ENCODE assay signal across 13 mouse cellular contexts in genomic region chr10:75246331-75246730, GRCm38 (mm10).
"Had no signal": no experiment of that assay in that cellular context is flagged by ENCODE, and none has a peak within 500 bp of the region (broad histone marks: within the 10 kb centered on the region; RNA-seq: fewer than 3 reads in every experiment).

No protein-coding gene starts in this region.

- H3K27me3 ChIP-seq: limb, embryonic 15.5 days; liver, embryonic 12.5 days; neural tube, embryonic 13.5 days had no signal

- H3K9me3 ChIP-seq: limb, embryonic 15.5 days; liver, embryonic 12.5 days; midbrain, embryonic 10.5 days; neural tube, embryonic 13.5 days had no signal

- DNase-seq: kidney, adult 18-20 months; kidney, postnatal 25 days; lung, embryonic 14.5 days; lung, postnatal 10 days; lung, postnatal 4 days; right cerebral cortex, adult 18-20 months; right cerebral cortex, postnatal 25 days; thymus, adult 18-20 months; thymus, postnatal 14 days had no signal

- H3K4me3 ChIP-seq: limb, embryonic 15.5 days; liver, embryonic 12.5 days; midbrain, embryonic 10.5 days; neural tube, embryonic 13.5 days had no signal

- H3K27ac ChIP-seq: limb, embryonic 15.5 days; liver, embryonic 12.5 days; midbrain, embryonic 10.5 days; neural tube, embryonic 13.5 days had no signal

- H3K4me1 ChIP-seq: limb, embryonic 15.5 days; liver, embryonic 12.5 days; midbrain, embryonic 10.5 days; neural tube, embryonic 13.5 days had no signal
